Mouse (Mus musculus): ENCODE measurements around the gene Ficd.

Gene Ficd

DNA sequence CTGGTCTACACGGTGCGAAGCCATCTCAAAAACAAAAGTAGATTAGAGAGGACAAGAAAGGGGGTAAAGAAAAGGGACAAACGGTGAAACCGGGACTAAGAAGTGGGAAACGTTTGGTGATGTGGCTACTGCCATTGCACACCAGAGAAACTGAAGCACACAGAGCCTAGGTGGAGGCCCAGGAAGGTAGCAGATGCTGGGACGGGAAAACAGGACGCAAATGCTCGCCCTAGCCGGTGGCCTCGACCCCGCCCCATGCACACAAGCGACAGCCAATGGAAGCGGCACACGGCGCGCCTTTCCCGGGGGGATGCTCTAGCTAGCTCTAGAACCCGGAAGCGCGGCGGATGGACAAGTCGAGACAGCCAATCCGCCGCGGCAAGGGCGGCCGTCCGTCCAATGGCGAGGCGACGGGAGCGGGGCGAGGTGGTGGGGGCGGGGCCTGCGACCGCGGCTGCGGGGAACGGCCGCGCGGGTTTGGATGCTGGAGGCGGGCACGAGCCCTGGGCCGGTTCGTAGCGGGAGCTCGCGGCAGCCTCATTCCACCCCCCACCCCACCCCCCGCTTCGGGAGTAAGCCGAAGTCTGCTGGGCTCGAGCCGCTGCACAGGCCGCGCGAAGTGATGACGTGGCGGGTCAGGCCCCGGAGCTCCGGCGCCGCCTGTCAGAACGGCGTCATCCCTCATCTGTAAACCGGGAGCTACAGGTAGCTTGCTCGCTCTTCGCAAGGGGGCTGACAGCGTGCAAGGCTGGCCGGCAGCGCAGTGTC, at the start of gene Ficd:
Gene Ficd (plus strand): TSS at position 459 of the 768 bp plus-strand sequence.
- peak; percentile 89 to 94 for DNase-seq

DNA sequence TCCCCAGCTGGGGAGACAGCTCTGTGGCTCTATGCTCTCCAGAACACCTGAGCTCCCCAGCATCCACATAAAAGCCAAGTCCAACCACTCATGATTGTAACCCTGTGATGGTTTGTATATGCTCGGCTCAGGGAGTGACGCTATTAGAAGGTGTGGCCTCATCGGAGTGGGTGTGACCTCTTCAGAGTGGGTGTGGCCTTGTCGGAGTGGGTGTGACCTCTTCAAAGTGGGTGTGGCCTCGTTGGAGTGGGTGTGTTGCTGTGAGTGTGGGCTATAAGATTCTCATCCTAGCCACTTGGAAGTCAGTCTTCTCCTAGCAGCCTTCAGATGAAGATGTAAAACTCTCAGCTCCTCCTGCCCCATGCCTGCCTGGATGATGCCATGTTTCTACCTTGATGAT, 48.1 kb upstream of the Ficd start:
- no peak for DNase-seq

DNA sequence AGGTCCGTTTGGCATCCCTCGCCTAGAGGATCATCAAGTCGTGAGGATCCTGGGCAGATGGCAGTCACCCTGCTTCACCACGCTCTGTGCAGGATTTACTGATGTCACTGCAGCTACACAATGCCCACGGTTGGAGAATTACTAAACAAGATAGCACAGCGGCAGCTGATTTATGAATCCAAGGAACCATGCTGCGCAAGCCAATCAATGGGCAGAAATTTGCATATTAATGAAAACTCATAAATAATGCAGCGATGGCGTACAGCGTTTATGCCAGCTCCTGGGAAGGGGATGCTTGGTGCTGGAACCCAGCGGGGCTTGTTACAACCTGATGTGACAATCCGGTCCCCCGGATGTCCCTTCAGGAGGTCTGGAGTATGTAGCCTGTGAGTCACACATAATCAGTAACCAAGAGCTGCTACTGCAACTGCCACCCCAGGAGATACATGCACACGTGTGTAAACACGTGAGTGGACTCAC, 45.5 kb upstream of the Ficd start:
- DNase-seq = no peak

DNA sequence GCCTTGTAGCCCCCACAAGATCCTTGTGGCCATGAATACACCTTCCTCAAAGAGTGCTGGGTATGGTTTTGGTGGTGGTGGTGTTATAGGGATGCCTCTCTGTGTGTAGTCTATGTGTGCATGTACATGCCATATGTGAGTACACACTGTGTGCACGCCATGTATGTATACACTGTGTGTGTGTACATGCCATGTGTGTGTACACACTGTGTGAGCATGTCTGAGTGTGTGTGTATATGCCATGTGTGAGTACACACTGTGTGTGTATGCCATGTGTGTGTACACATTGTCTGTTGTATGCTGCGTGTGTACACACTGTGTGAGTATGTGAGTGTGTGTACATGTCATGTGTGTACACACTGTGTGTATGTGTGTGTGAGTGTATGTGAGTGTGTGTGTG, 44.7 kb upstream of the Ficd start:
- no peak for DNase-seq

DNA sequence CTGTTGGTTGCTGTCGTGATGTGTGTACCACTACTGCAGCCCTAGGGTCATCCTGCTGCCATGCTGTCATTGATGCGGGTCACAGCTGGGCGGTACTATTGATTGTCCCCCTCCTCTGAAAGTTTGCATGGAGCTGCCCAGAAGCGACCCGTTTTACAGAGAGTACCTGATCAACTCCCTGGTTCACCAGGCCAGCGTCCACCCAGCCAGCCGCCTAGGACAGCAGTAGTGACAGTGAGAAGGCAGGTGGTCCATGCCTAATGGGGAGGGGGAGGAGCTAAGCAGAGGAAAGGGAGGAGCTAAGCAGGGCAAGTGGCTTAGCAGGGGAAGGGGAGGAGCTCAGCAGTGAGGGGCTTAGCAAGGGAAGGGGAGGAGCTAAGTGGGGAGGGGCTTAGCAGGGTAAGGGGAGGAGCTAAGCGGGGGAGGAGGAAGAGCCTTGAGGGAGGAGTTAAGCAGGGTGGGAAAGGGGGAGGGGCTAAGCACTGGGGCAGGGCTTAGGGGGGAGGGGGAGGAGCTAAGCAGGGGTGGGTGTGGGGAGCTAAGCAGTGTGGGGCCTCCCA, 42.3 kb upstream of the Ficd start:
- no peak for DNase-seq

DNA sequence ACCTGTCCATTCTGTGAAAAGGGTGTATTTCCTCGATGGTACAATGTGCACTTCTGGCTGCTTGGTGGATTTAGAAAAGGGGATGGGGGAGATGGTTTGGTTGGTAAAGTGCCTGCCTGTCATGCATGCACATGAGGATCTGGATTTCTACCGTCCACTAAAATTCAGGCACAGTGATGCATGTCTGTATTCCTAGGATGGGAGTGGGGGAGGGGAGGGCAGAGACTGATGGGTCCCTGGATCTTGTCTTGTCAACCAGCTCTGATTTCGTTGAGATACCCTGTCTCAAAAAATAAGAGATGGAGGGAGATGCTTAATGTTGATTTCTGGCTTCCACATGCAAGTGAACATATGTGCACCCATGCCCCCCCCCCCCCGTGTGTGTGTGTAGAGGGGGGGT, 41.6 kb upstream of the Ficd start:
- DNase-seq = no peak

DNA sequence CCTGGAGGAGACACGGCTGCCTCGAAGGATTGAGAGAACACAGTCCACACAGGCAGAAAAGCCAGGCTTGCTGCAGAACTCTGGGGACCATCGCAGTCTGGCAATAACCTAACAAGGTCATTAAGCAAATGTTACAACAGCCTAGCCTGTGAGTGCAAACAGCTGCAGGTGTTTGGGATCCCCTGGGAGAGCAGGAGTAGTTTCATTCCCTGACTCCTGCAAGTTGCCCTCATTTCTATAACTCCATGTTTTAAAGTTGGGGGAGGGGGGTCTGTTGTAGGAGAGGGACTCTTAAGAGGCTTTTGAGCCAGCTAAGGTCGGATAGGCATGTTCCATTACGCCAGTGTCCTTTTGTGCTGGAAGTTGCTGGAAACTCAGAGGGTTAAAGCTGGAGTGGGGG, 41.2 kb upstream of the Ficd start:
- no peak for DNase-seq

DNA sequence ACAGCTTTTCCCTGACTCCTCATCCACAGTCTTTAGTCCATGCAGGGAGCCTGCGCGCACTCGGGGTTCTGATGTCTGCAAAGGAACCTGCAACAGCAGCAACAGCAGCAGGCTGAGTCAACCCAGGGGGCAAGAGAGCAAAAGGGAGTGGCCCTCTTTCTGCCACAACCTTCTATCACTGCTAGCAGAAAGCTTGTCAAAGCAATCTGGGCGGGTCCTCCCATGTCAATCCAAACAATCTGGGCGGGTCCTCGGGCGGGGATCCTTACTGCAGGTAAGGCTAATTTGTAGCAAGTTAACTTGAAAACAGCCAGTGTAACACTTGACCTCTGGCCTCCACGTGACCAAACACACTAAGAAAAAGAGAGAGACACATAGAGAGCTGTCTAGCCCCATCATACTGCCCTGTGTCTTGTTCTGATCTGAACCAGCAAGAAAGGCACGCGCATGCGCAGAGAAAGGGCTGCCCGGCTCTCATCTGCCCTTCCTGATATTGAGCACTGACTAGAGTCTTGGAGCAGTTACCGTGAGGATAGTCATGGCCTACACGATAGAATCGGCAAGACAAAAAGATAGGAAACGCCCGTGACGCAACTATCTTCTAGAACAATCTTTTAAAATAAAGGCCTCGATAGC, 35.1 kb upstream of the Ficd start:
- DNase-seq = no peak

DNA sequence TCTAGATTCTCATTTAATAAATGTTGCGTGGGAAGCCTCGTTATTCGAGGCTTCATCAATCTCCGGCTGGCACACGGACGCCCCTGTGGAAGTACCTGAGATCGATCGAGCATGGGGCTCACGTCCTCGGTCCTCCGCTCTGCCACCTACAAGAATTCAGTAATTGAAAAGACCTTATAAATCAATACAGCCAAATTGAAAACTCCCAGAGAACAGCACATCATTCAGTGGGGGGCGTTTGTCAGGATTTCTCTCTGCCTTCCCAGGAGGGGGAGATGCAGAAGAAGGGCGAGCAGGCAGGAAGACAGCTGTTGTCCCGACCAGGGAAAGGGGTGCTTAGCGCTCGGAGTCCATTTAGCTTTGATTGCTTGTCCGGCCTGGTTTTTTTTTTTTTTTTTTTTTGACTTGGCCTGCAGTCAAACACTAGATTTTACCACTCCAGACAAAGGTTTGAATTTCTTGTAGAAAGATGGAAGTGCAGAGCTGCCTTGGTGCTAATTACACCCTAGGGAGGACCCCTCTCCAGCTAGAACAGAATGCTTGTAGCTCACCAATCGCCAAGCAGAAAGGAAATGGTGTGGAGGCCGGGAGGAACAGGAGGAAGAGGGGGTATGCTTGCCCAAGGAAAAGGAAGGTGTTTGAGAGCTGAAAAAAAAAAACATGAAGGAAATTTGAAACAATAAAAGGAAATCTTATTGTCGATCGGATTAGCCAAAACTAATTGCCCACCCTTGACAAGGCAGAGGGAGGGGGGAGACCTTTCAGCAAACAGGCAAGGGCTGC, 31.6 kb upstream of the Ficd start:
- no peak for DNase-seq

DNA sequence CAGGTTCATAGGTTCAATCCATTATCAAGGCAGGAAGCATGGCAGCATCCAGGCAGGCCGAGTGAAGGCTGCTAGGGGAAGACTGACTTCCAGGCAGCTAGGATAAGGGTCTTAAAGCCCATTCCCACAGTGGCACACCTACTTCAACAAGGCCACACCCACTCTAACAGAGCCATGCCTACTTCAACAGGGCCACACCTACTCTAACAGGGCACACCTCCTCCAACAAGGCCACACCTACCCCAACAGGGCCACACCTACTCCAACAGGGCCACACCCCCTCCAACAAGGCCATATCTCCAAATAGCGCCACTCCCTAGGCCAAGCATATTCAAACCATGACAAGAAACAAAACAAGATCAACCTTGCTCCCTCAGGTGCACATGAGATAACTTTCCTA, 22.7 kb upstream of the Ficd start:
- DNase-seq = no peak

DNA sequence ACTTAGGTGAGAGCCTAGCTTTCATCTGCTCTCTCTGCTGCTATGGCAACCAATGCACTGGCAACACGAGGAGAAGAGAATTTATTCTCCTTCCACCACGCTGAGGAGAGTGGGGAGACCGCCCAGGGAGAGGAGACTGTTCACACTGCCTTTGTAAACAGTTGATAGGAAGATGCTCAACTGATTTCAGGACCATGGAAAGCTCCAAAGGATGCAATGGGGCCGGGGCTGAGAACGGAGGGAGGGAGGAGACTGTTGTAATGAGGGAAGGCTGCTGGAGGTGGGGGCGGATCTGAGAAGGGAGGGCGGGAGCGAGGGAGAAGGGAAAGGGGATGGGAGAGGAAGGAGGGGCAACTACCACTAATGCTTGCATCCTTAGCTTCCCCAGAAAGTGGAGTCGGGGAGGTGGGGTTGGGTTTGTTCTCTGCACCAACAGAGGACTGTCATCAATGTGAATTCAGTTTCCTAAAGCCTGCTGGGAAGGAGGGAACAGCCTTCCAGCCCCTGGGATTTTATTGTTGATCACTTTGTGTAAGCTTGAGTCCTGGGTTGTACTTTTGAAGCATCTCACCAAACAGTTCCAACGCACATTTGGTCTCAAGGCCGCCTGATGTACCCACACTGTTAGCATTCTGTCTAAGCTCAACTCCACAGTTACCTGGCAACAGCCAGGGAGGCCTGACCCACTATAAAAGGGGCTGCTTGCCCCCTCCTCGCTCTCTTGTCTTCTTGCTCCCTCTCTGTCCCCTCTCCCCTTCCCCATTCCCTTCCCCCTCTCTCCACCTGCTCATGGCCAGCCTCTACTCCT, 18.8 kb upstream of the Ficd start:
- DNase-seq = no peak

DNA sequence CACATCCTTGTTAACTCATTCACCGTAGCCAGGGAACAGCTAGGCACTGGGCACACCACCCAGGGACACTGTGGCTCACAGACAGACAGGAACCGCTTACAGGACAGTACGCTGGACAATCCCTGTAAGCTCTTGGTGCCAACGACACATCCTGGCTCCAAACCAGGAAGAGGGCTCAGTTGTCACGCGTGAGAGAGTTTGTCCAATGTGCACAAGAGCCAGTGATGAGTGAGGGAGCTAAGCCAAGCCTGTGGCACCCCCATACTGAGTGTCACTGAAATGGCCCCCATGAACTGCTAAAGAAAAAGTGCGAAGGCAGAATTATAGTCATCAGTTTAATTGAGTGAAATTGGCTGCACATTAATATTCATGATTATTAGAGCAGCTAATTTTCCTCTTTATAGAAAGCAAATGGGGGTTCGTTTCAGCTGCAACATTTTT, 16.4 kb upstream of the Ficd start:
- DNase-seq = no peak

DNA sequence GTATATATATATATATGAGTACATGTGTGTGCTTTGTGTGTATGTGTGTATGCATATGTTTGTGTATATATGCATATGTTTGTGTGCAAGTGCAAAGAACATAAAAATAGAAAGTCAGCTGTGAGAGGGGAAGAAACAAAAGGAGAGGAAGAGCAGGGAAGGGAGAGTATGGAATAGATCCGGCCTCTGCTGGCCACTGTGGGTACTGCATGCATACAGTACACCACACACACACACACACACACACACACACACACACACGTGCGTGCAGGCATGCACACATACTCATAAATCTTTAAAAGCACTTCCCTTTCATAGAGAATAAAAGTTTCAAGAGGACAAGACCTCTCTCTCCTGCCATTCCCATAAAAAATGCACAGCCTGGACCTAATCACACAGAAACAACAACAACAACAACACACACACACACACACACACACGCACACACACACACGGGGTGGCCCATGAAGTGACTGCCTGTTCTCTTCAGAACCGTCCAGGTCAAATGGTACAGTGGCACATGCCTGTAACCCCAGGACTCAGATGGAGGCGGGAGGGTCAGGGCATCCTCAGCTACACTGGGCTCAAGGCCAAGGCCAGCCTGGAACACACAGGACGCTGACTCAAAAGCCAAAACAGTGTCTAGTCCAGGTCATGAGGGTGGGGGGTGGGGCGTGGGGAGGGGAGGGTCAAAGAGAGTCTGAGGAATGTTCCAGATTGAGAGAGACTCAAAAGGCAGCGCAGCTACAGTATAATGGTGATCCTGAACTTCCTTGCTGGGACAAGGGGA, 13.2 kb upstream of the Ficd start:
- no peak for DNase-seq

DNA sequence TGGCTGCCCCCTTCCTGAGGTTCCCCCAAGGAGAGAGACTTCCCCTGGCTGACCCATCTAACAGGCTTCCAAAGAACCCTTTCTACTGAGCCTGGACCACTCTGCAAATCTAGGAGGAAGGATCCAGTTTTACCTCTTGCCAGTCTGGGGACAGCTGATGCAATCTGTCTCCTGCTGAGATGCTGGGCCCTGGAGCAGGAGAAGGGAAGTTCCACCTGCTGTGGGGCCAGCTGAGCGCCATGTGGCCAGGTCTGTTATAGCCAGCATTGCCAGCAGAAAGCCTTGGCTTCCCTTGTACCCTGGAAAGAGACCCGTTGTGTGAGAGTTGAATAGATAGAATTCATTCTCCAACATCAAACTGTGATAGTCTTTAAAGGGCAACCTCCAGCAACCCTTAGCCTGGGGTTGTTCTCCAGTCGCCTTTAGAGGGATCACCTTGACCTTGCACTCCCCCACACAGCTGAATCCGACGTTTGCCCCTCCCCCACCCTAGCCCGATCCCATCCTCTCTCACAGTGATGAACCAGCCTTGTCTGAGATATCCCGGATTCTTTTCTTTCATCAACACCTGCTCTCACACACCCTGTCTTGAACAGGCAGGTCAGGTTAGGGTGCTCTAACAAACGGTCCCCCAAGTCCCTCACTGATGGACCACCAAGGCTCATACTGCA, 11.9 kb upstream of the Ficd start:
- DNase-seq = no peak

DNA sequence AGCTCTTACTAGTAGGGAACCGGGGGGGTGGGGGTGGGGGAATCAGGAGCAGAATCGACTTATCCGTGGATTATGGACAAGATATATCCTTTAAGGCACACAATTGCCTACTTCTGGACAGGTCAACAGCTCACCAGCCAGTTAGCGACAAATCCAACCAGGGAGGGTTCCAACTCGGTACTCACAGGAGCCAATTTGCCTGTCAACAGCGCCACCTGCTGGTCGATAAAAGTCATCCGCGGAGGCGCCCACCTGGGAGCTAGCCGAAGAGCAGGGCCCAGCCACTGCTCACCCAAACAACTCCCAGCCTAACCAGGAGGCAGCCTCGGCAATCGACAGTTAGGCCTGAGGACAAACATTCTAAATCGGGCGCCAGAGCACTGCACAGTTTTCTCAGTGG, 11.2 kb upstream of the Ficd start, which contains the start of gene 1700069L16Rik:
Gene 1700069L16Rik (minus strand): TSS at position 327 of the 400 bp plus-strand sequence.
- peak; percentile 67 to 69 for DNase-seq

DNA sequence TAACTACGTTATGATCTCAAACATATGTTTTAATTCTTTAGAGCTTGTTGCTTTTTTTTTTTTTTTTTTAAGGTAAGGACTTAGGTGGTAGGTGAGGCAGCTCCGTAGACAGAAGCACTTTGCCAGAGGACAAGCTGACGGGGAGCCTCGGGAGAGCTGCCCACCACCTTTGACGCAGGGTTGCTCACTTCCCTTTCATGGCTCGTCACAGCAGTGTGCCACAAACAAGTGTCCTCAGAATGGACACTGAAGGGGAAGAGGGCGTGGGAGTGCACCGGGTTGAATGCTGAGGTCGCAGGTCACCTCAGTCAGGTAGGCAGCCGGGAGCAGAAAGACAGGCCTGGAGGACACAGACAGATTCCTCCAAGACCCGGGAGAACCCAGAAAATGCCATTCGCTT, 10.2 kb upstream of the Ficd start:
- DNase-seq = no peak

DNA sequence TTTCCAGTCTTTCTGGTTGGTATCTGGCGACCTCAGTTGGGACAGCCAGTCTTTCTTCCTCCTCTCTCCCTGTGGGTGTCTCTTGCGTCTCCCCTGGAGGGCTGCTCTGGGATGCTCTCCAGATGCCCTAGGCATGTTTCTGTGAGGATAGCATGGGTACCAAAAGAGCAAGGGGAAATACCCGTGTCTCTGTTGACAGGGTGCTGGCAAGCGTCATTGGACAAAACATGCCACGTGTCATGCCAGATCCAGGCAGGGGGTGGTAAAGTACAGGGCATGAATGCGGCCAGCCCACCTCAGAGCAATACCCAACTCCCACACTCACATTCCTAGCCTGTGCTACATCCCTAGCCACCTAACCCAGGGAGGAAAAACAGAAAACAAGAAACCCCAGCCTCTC, 9.0 kb upstream of the Ficd start:
- DNase-seq = no peak

DNA sequence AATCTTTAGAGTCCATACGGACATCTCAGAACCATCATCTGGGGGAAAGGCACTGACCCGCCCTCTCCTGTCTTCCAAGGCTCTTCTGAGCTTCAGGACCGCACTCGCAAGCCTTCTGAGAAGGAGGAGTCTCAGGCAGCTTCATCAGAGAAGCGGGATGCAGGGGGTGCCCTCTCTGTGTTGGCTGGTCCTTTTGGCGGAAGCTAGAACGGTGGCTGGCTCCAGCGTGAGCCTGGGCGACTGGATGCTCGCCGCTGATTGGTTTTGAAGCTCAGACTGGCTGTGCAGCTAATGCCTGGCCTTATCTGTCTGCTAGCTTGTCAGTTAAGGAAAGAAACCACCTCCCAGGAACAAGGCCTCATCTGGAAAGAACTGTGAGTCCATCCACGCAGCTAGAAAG, 8.4 kb upstream of the Ficd start:
- no peak for DNase-seq

DNA sequence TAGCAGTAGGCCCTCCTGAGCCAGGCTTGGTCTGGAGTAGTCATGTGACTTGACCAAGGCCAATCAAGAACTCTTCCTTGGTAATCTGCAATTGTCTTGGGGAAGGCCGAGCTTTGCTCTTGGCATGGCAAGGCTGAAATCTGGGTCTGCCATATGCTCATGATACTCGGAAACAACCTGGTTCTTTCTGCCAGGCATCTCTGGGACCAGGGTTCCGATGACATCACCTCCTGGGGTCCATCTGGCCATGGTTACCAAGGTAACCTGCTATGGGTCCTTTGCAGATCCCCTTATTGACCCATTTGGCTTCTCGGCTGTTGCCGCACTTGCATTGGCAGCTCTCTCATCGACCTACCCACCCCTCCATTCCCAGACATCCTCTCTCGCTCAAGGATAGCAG, 7.6 kb upstream of the Ficd start:
- no peak for DNase-seq

DNA sequence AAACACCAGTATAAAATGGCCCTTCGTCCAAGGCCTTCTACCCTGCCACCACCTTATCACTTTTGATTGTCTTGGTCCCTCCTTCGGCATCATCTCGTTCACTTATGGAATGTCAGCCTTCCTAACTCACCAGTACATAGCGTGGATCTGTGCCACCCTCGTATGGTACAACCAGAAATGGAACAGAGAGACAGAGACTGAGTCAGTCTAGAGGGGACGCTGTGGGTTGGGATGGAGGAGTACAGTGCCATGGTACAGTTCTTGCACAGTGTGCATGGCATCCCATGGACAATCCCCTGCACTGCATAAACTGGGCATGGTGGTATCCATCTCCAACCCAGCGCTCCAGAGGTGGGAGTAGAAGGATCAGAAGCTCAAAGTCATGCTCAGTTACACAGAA, 6.9 kb upstream of the Ficd start:
- DNase-seq = no peak

DNA sequence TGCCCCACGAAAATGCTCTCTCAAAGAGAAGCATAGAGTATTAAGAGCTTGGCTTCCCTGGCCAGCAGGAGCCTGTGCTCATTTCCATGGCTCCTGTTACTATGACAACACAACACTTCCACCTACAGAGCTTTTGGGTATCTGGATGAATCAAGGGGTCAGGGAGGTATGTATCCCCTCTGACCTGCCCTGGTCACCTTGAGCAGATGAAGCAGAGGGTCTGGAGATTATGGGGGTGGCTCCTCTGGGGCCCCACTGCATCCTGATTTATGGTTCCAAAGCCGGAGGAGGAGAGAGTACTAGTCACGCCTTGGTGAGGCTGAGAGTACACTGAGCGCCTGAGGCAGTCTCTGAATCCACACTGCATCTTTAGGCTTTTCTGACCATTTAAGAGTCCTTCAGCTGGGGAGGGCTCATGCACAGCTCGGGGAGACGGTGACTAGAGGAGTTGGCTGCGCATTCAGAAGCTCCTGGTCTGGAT, 4.9 kb upstream of the Ficd start:
- DNase-seq = no peak
